Mouse (Mus musculus): ENCODE measurements around the gene Clhc1. TPM values are rescaled to one million over a fixed set of nuclear protein-coding genes. Genes with fewer than 3 reads are reported as not detected.

Clhc1 gene
- polyA plus RNA-seq (2014; fragmentation: Illumina TruSeq; extraction: RNeasy Lipid Tissue Mini Kit (QIAGEN cat#74804); ENCODE audit: low replicate concordance) = 0.74 TPM

GRCm38 (mm10) chr11:29547752-29548503 lies at the start of gene Clhc1, which contains the start of gene Rps27a:
Gene Clhc1, plus strand, starts transcription at chr11:29547950.
Gene Rps27a, minus strand, starts transcription at chr11:29548109.

GRCm38 (mm10) chr11:29514682-29515412 lies 32.9 kb upstream of the Clhc1 start, which contains the start of gene Prorsd1:
Gene Prorsd1, minus strand, starts transcription at chr11:29515033.

GRCm38 (mm10) chr11:29525988-29526794 lies 21.6 kb upstream of the Clhc1 start, which contains the start of gene Mtif2:
Gene Mtif2, plus strand, starts transcription at chr11:29526408.

Other genes starting within 250 kb of the Clhc1 start
- 4.5 TPM for gene Ccdc88a, start 174.3 kb upstream of the Clhc1 start, polyA plus RNA-seq (2014; fragmentation: Illumina TruSeq; extraction: RNeasy Lipid Tissue Mini Kit (QIAGEN cat#74804); ENCODE audit: low replicate concordance)
- 36.2 TPM for gene Prorsd1, start 32.9 kb upstream of the Clhc1 start, polyA plus RNA-seq (2014; fragmentation: Illumina TruSeq; extraction: RNeasy Lipid Tissue Mini Kit (QIAGEN cat#74804); ENCODE audit: low replicate concordance)
- gene Mtif2, start 21.5 kb upstream of the Clhc1 start, polyA plus RNA-seq (2014; fragmentation: Illumina TruSeq; extraction: RNeasy Lipid Tissue Mini Kit (QIAGEN cat#74804); ENCODE audit: low replicate concordance) = 86.0 TPM
- gene Rps27a, start 159 bp downstream of the Clhc1 start, polyA plus RNA-seq (2014; fragmentation: Illumina TruSeq; extraction: RNeasy Lipid Tissue Mini Kit (QIAGEN cat#74804); ENCODE audit: low replicate concordance) = 1,022 TPM
- 160 TPM for gene Rtn4, start 145.0 kb downstream of the Clhc1 start, polyA plus RNA-seq (2014; fragmentation: Illumina TruSeq; extraction: RNeasy Lipid Tissue Mini Kit (QIAGEN cat#74804); ENCODE audit: low replicate concordance)

All from small intestine, adult 10 weeks (tissue).